Mouse (Mus musculus): ENCODE data around the gene Ubtfl1. TPM values are rescaled to one million over a fixed set of nuclear protein-coding genes. Genes with fewer than 3 reads are reported as not detected.

Ubtfl1 gene
- not detected for polyA plus RNA-seq (2014; fragmentation: Illumina TruSeq; extraction: RNeasy Lipid Tissue Mini Kit (QIAGEN cat#74804); ENCODE audit: insufficient read depth, low read depth, low replicate concordance)

DNA sequence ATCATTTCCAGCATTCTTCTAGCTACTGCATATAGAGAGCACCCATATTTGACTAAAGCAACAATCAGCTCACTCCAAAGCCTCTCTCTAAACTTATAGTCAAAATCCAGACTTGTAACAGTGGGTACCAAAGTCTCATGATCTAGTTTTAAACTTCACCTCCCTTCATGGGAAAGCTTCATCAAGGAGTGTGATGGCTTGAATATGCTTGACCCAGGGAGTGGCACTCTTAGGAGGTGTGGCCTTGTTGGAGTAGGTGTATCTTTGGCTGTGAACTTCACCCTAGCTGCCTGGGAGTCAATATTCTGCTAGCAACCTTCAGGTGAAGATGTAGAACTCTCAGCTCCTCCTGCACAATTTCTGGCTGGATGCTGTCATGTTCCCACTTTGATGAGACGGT lies at the start of gene Ubtfl1:
Ubtfl1 (plus strand) TSS at position 301 of the 400 bp plus-strand sequence.

DNA sequence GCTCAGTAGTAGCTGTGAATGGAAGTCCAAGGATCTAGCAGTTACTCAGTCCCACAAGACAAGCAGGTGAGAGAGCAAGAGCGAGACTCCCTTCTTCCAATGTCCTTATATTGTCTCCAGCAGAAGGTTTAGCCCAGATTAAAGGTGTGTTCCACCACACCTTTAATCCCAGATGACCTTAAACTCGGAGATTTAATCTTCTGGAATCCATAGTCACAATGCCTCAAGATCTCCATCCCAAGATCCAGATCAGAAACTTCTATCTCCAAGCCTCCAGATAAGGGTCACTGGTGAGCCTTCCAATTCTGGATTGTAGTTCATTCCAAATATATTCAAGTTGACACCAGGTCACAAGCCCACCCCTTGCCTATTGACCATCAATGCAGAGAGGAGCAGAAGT lies 1.3 kb upstream of the Ubtfl1 start, which contains the start of gene Naalad2:
Naalad2 (minus strand) TSS at position 101 of the 400 bp plus-strand sequence.

DNA sequence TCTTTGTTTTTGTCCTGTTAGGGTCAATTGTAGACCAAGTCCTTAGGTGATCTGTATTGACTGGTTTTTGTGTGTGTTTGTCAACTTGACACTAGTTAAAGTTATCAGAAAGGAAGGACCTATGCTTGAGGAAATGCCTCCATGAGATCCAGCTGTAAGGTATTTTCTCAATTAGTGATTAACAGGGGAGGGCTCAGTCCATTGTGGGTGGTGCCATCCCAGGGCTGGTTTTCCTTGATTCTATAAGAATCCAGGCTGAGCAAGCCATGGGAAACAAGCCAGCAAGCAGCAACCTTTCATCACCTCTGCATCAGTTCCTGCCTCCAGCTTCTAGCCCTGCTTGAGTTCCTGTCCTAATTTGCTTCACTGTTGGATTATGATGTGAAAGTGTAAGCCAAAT lies 26.1 kb downstream of the Ubtfl1 start, which contains the start of gene Mbd3l2:
Mbd3l2 (plus strand) TSS at position 301 of the 400 bp plus-strand sequence.

Other genes with a start within 250 kb of the Ubtfl1 start
- gene Chordc1, start 112.3 kb upstream of the Ubtfl1 start, polyA plus RNA-seq (2014; fragmentation: Illumina TruSeq; extraction: RNeasy Lipid Tissue Mini Kit (QIAGEN cat#74804); ENCODE audit: insufficient read depth, low read depth, low replicate concordance) = 18.5 TPM
- 3.1 TPM for gene Naalad2, start 1.4 kb upstream of the Ubtfl1 start, polyA plus RNA-seq (2014; fragmentation: Illumina TruSeq; extraction: RNeasy Lipid Tissue Mini Kit (QIAGEN cat#74804); ENCODE audit: insufficient read depth, low read depth, low replicate concordance)
- gene Mbd3l2, start 26.2 kb downstream of the Ubtfl1 start, polyA plus RNA-seq (2014; fragmentation: Illumina TruSeq; extraction: RNeasy Lipid Tissue Mini Kit (QIAGEN cat#74804); ENCODE audit: insufficient read depth, low read depth, low replicate concordance) = not detected
- 0.24 TPM for gene Zfp558, start 73.8 kb downstream of the Ubtfl1 start, polyA plus RNA-seq (2014; fragmentation: Illumina TruSeq; extraction: RNeasy Lipid Tissue Mini Kit (QIAGEN cat#74804); ENCODE audit: insufficient read depth, low read depth, low replicate concordance)
- not detected for gene Mbd3l1, start 73.9 kb downstream of the Ubtfl1 start, polyA plus RNA-seq (2014; fragmentation: Illumina TruSeq; extraction: RNeasy Lipid Tissue Mini Kit (QIAGEN cat#74804); ENCODE audit: insufficient read depth, low read depth, low replicate concordance)